Mouse (Mus musculus): ENCODE results near the gene Gbf1.

Gene Gbf1

GRCm38 (mm10) chr19:46285631-46286030, 133.3 kb downstream of the Gbf1 start:
- in situ Hi-C loops (cut with MboI; ENCODE audit: unreplicated experiment in 2 of 2) = loop anchor here in 1 of 2 experiments (25.0 kb wide), 1 partner anchor 452 kb away; no protein-coding TSS in a partner anchor

- in situ Hi-C loops (cut with MboI; ENCODE audit: unreplicated experiment in 2 of 2) = loop anchor here in 1 of 2 experiments (25.0 kb wide), 1 partner anchor 451 kb away; no protein-coding TSS in a partner anchor
Observed at GRCm38 (mm10) chr19:46286047-46286446, 133.7 kb downstream of the Gbf1 start.

DNA sequence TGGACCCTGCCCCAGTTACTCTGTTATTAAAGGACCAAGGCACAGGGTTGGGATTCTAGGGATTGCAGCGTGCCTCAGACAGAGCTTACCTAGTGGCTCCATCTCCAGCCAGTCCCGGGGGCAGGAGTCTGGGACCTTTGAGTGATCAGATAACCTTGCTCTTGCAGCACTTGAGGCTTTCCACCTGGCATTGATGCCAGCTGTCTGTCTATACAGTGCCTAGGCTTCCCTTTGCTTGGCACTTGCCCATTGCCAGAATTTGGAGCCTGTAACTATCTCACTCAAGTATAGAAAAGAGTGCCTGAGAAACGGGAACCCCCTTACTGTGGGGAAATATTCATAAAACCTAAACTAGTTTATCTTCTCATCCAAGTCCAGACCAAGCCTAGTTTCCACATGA, 134.6 kb downstream of the Gbf1 start:
- in situ Hi-C loops (cut with MboI; ENCODE audit: unreplicated experiment in 2 of 2) = loop anchor here in 1 of 2 experiments (25.0 kb wide), 1 partner anchor 450 kb away; no protein-coding TSS in a partner anchor

- in situ Hi-C loops (cut with MboI; ENCODE audit: unreplicated experiment in 2 of 2) = loop anchor here in 1 of 2 experiments (25.0 kb wide), 1 partner anchor 450 kb away; no protein-coding TSS in a partner anchor
Observed at GRCm38 (mm10) chr19:46287566-46287965, 135.3 kb downstream of the Gbf1 start.

DNA sequence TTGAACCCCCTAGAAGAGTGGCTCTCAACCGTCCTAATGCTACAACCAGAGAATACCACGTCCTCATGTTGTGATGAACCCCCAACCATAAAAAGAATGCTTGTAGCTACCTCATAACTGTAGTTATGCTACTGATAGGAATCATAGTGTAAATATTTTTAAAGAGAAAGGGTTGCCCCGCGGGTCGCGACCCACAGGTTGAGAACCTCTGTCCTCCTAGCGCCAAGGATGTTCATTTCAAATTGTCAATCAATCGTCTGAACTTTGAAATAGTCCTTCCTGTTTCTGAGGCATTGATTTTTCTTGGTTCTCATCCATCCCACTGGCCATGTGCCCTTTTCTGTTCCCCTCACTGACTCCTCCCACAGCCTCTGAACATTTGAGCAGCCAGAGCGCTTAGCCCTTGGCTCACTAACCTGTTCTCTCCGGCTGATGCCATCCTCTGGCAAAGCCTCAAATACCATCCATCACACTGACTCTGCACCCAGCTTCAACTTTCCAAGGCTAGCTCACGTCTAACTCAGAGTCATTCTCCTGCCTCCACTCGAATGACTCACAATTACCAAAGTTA, 138.3 kb downstream of the Gbf1 start:
- in situ Hi-C loops (cut with MboI; ENCODE audit: unreplicated experiment in 2 of 2) = loop anchor here in 1 of 2 experiments (25.0 kb wide), 1 partner anchor 447 kb away; no protein-coding TSS in a partner anchor

DNA sequence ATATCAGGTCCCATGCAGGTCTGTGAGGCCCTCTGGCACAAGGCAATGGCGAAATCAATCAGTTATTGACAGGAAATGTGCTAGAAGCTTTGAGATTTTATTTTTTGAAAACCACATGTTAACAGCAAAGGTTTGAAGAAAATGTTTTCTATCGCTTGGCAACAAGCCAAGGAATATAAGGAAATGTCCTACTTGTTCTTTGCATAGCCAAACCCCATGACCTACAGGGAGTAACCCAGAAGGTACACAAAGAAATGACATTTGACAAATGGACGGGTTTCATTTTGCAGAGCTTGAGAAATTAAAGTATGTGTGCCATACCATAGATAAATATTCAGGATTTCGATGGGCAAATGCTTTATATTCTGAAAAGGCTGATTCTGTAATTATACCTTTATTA, 144.6 kb downstream of the Gbf1 start:
- in situ Hi-C loops (cut with MboI; ENCODE audit: unreplicated experiment in 2 of 2) = loop anchor here in 1 of 2 experiments (25.0 kb wide), 1 partner anchor 440 kb away; no protein-coding TSS in a partner anchor

GRCm38 (mm10) chr19:46300294-46301045, 148.2 kb downstream of the Gbf1 start:
- in situ Hi-C loops (cut with MboI; ENCODE audit: unreplicated experiment in 2 of 2) = no loop called here

- in situ Hi-C loops (cut with MboI; ENCODE audit: unreplicated experiment in 2 of 2) = no loop called here
Observed at GRCm38 (mm10) chr19:46302551-46302950, 150.2 kb downstream of the Gbf1 start.

GRCm38 (mm10) chr19:46303251-46304215, 151.2 kb downstream of the Gbf1 start:
- in situ Hi-C loops (cut with MboI; ENCODE audit: unreplicated experiment in 2 of 2) = no loop called here

DNA sequence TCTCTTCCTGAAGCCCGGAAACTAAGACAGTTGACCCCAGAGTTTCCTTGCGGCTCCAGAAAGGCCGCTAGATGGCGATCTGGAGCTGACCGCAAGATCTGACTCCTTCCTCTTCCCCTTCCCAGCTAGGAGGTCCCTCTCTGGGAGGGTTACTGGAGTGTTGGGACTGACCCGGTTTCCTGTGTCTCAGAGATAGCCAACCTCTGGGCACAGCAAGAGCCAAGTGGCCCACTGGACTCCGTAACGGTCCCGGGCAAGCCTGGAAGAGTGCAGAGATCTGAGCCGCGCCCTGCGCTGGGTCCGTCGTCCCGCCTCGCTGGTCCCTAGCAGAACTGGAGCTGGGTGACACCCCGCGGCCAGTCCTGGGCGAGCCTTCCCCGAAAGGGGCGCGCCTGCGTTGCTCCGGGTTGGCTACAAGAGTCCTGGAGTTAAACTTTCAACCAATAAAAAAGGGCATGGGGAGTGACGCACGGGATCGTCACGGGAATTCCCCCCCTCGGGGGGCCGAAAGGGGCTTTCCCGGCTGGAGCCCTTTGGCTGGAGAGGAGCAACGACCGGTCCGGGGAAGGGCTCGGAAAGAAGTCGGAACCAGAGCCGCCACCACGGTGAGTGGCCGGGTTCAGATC, 152.0 kb downstream of the Gbf1 start, which contains the start of gene Nfkb2:
Gene Nfkb2, plus strand, starts transcription at position 105 of the 626 bp plus-strand sequence.
- in situ Hi-C loops (cut with MboI; ENCODE audit: unreplicated experiment in 2 of 2) = no loop called here

DNA sequence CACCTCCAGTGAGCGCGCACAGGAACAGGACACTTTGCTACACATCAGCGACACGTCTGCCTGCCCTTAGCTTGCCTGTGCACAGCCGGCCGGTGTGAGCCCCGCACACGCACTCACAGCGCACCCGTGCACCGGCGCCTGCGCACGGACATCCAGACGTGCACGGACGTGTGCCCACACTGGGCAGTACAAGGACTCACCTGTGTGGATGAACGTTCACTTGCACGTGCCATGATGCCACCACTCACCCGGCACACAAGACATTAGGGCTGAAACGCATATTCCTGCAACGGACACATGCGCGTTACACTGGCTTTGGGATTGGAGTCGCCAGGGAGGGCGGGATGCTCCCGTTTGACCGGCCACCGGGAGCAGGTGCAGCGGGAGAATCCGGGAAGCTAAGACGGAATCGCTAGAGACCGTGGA, 152.6 kb downstream of the Gbf1 start:
- in situ Hi-C loops (cut with MboI; ENCODE audit: unreplicated experiment in 2 of 2) = loop anchor here in 1 of 2 experiments (5.0 kb wide), 1 partner anchor 168 kb away; no protein-coding TSS in a partner anchor

DNA sequence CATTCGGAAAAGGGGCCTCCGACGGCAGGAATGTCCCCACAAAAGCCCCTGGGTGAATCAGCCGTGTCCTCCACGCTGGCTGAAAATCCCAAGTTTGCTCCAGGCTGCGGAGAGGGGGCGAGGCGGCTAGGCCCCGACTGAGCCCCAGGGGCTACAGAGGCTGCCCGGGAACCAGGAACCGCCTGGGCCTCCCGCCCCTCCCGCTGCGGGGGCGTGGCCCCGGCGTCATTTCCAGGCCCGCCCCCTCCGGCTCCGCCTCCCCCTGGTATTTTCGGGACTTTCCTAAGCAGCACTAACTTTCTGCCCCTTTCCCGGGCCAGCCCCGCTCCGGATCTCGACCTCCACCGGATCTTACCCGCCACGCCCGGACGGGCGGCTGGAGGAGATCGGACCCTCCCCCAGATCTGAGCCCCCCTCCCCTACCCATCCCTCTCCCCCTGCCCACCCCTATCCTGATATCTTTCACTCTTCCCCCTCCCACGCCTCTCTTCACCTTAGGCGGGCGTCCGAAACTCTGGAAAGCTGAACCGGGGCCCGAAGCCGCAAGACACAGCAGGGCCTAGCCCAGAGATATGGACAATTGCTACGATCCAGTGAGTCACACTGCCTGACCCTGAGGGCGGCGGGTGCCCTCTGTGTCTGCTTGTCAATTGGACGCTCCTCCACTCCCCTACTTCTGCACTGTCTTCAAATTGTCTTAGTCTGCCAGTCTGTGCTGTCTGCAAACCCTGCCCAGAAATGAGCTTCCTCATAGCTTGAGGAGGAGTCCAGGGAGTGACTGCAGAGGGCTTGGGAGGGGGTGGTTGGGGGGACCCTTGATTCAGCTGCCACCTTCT, 153.3 kb downstream of the Gbf1 start:
- in situ Hi-C loops (cut with MboI; ENCODE audit: unreplicated experiment in 2 of 2) = loop anchor here in 1 of 2 experiments (5.0 kb wide), 1 partner anchor 168 kb away; no protein-coding TSS in a partner anchor

GRCm38 (mm10) chr19:46306268-46306610, 153.9 kb downstream of the Gbf1 start:
- in situ Hi-C loops (cut with MboI; ENCODE audit: unreplicated experiment in 2 of 2) = loop anchor here in 1 of 2 experiments (5.0 kb wide), 1 partner anchor 169 kb away; no protein-coding TSS in a partner anchor

- in situ Hi-C loops (cut with MboI; ENCODE audit: unreplicated experiment in 2 of 2) = loop anchor here in 1 of 2 experiments (5.0 kb wide), 1 partner anchor 170 kb away; no protein-coding TSS in a partner anchor
Observed at GRCm38 (mm10) chr19:46306751-46307289, 154.5 kb downstream of the Gbf1 start.

GRCm38 (mm10) chr19:46307781-46308180, 155.5 kb downstream of the Gbf1 start:
- in situ Hi-C loops (cut with MboI; ENCODE audit: unreplicated experiment in 2 of 2) = loop anchor here in 1 of 2 experiments (5.0 kb wide), 1 partner anchor 170 kb away; no protein-coding TSS in a partner anchor

DNA sequence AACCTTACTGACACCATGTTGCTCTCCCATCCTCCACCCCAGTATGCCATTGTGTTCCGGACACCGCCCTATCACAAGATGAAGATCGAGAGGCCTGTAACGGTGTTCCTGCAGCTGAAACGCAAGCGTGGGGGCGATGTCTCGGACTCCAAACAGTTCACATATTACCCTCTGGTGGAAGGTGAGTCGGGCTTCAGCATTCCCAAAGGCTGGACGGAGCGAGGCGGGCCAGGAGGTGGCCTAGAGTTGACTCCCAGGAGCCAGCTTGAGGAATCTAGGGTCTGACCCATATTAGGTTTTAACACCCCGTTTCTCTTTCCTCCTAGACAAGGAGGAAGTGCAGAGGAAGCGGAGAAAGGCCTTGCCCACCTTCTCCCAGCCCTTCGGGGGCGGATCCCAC, 156.0 kb downstream of the Gbf1 start:
- in situ Hi-C loops (cut with MboI; ENCODE audit: unreplicated experiment in 2 of 2) = loop anchor here in 1 of 2 experiments (5.0 kb wide), 1 partner anchor 171 kb away; no protein-coding TSS in a partner anchor

- in situ Hi-C loops (cut with MboI; ENCODE audit: unreplicated experiment in 2 of 2) = loop anchor here in 1 of 2 experiments (5.0 kb wide), 1 partner anchor 172 kb away; no protein-coding TSS in a partner anchor
Observed at GRCm38 (mm10) chr19:46308706-46309435, 156.6 kb downstream of the Gbf1 start.

Data from v-Abl transformed pro-B cells (cell line).